Mouse (Mus musculus) C2C12 (cell line): Measurements from ENCODE around the gene Arid4a.

Source experiments
- CEBPB ChIP-seq: IDR thresholded peaks from one replicate; pipeline ENCODE4 v1.6.1; 2011; ENCODE audit warnings: low read depth, mild to moderate bottlenecking, control low read depth, moderate library complexity
- CTCF ChIP-seq: IDR thresholded peaks from one replicate; pipeline ENCODE4 v1.5.1; 2011; ENCODE audit not compliant: control insufficient read depth, insufficient read depth, insufficient read length
- FOSL1 ChIP-seq: IDR thresholded peaks from one replicate; pipeline ENCODE4 v1.8.0; 2011; ENCODE audit warnings: mild to moderate bottlenecking, low read length; ENCODE audit not compliant: poor library complexity, insufficient read depth, severe bottlenecking
- MAX ChIP-seq: IDR thresholded peaks from one replicate; pipeline ENCODE4 v1.6.1; 2011; ENCODE audit warnings: mild to moderate bottlenecking, control low read depth
- MYOD1 ChIP-seq: IDR thresholded peaks from one replicate; pipeline ENCODE4 v1.6.1; 2011; ENCODE audit warnings: low read depth; ENCODE audit not compliant: control insufficient read depth, insufficient read length
- MYOG ChIP-seq: IDR thresholded peaks from one replicate; pipeline ENCODE4 v1.6.1; 2011; ENCODE audit not compliant: control insufficient read depth, insufficient read length; ENCODE audit errors: extremely low read depth
- USF1 ChIP-seq: IDR thresholded peaks from one replicate; pipeline ENCODE4 v1.6.1; 2011; ENCODE audit warnings: low read depth, mild to moderate bottlenecking, control low read depth, moderate library complexity

DNA sequence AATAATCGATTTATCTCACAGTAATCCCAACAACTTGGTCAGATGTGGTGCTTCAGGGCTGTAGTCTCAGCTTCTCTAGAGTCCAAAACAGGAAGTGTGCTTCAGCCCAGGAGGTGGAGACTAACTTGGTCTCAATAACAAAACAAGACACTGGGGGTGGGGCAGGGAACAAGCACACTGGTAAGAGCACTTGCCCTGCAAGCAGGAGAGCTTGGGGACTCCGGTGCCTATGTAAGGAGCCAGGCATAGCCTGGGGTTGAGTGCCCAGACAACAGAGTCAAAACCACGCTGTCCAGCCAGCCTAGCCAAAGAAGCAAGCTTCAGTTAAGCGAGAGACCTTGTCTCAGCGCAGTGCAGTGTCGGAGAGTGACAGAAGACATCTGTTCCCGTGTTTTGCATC, 24.7 kb downstream of the Arid4a start:
- no peak for TF ChIP-seq CTCF
- no peak for TF ChIP-seq CEBPB
- TF ChIP-seq MAX: no peak
- TF ChIP-seq MYOD1: no peak
- no peak for TF ChIP-seq USF1
- TF ChIP-seq FOSL1: no peak
- no peak for TF ChIP-seq MYOG
